Mouse (Mus musculus) cerebellum, adult (tissue): ENCODE measurements at regions not wholly inside any gene's neighbourhood (a gene's known extent, or its start where the extent isn't known, plus 50 kb on each side); places are given as distances from the start of the nearest gene placed in this dataset.

Experiments used
- ATAC-seq: cut with Nextera tagmentation; 2 replicates; pipeline ENCODE4 v1.9.2; 2017; ENCODE audit warnings: mild to moderate bottlenecking, moderate library complexity, mixed read lengths; ENCODE audit not compliant: insufficient number of reproducible peaks, low FRiP score, low TSS enrichment

DNA sequence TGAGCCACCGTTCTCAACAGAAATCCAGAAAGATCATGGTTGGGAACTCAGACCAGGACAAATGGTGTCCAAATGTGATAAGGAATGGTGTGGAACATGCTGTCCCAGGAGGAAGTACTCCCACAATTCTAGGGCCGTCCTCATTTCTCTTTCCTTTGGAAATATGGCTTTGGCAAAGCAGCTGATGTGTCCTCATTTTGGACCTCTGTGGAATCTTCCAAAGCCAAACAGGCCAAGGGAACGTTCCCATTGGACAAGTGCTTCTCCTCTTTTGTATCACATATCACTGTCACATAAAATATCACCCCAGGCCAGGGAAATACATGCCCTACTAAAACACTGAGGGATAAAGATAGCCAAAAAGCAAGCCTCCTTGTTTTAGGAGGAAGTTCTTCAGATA is 532.8 kb downstream of the 9430069I07Rik start:
- no peak for ATAC-seq

DNA sequence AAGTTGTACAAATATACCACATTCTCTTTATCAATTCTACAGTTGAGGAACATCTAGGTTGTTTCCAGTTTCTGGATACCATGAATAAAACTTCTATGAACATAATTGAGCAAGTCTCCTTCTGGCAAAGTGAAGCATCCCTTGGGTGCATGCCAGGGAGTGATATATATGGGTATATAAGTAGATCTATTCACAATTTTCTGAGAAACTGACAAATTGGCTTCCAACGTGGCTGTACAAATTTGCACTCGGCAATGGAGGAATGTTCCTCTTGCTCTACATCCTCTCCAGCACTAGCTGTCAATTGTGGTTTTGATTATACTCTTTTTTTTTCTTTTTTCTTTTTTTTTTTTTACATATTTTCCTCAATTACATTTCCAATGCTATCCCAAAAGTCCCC is 576.7 kb downstream of the 9430069I07Rik start:
- ATAC-seq, result no peak

- ATAC-seq, result no peak
These were observed 598.2 kb downstream of the 9430069I07Rik start for GRCm38 (mm10) chr15:33759496-33759895.

- no peak for ATAC-seq
These were observed 598.9 kb downstream of the 9430069I07Rik start for GRCm38 (mm10) chr15:33758771-33759170.
